Mouse (Mus musculus) right cerebral cortex, postnatal 25 days (tissue): ENCODE data around the gene Cd207.
A peak's percentile ranks its signal among the peaks of the same experiment; 100 is the strongest.
"Not testable (repeated sequence)": the region's sequence is repeated elsewhere in the genome, so short reads cannot be mapped to it uniquely, and the experiment has no call there.

Experiments
- DNase-seq: peaks from one replicate; pipeline ENCODE4 v3.0.0; 2022

The Cd207 gene

DNA sequence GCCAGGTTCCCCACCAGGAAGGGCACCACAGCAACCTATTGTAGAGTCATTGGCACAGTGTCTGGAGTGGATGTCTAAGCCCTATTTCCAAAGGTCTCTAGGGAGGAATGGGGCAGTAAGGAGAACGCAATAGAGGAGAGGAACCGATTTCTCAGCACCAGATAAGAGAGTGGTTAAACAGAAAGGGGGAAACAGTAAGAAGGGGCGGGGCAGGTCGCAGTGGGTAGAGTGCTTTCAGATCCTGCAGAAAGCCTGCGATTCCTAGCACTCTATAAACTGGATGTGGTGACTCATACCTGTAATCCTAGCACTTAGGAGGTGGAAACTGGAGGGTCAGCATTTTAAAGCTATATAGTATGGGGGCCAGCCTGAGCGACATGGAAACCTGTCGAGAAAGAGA, 19.0 kb upstream of the Cd207 start:
- no peak for DNase-seq

DNA sequence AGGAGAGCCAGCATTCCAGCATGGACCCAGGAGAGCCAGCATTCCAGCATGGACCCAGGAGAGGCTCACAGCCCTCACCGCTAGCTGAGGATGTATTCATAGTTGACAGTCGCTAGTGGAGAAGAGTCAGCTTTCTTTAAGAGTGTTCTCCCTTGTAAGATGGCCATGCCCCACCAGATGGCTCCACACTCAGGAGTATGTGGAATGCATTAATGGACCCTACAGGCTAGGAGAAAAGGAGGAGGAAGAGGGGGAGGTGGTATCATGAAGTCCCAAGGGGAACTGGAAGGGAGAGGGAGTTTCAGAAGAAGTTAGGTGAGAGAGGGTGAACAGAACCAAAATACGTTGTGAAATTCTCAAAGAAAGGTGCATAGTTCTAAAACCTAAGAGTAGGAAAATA, 18.1 kb upstream of the Cd207 start:
- DNase-seq: no peak

DNA sequence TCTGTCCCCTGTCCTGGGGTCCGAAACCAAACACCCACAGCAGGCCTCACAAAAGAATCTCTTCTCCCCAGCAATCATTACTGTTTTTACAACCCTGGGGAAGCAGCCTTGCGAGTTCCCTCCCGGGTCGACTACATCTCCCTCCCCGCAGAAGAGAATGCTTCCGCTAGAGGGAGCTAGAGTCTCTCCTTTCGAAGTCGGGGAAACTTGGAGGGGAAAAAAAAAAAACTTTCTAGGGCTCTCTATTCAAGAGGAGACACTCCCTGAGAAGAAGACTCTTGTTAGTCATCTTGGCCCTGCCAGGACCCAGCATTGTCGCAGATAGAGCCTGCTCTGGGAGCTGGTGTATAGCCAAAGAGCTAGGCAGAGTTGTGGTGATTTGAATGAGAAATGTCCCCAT, 16.2 kb upstream of the Cd207 start:
- no peak for DNase-seq

DNA sequence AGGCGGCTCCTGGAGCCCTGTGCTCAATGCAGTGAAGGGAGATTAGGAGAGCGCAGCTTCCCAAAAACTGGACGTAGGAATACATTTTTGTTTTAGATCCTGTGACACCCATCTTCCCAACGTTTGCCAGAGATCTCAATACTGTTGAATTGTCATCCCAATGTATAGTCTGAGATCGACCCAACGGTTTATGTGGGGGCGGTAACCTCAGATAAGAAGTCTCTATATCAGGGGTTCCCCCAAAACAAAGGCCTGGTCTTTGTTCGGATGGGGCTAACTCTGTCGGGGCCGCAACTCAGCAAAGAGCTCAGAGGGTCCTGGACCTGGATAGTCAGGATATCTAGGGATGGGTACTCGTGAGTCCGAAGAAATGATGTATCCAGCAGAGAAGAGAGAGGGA, 15.3 kb upstream of the Cd207 start:
- DNase-seq: no peak

DNA sequence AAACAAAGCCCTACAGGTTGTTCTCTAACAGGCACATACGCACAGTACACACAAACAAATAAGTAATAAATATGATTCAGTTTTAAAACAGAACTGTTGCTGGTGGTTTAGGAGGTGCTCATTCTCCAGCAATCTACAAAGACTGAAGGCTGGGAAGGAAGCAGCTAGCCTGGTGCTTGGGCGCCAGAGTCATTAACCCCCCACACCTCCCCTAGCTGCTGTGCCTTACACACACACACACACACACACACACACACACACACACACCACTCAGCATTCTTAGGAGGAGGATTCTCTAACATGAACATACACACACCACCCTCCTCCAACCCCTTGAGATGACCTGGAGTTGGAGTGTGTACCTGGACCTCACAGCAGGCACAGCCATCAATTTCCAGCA, 13.3 kb upstream of the Cd207 start:
- no peak for DNase-seq

DNA sequence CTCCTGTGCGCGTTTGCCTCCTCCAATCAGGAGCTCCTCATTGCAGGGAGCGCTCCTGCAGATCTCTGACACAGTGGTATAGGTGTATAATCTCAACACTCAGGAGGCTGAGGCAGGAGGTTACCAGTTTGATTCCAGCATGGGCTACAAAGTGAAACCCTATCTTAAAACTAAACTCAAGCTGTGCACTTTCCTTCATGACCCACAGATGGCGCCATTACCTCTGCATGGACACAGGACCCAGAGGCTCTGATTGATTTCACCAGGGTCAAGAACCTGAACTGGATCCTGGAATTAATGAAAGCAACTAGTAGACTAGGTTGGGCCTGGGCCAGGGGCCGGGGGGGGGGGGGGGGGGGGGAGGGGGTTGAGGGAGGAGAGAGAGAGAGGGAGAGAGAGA, 12.6 kb upstream of the Cd207 start:
- no peak for DNase-seq

DNA sequence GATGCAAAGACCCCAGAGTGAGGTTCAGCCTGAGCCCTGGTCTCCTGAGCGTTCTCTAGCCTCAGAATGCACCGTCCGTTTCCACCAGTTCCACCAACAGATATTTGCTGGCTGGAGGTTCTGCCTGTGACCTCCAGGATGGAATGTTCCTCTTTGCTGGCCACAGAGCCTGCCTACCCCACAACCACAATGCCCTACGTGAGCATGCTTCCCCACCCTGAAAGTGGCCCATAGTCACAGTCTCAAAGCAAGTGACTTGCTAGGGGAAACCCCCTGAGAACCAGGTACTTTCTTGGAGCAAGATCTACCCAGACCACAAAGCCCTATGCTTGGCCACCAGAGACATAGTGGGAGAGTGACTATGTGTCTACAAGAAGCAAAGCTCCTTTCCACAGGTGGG, 11.7 kb upstream of the Cd207 start:
- DNase-seq: no peak

DNA sequence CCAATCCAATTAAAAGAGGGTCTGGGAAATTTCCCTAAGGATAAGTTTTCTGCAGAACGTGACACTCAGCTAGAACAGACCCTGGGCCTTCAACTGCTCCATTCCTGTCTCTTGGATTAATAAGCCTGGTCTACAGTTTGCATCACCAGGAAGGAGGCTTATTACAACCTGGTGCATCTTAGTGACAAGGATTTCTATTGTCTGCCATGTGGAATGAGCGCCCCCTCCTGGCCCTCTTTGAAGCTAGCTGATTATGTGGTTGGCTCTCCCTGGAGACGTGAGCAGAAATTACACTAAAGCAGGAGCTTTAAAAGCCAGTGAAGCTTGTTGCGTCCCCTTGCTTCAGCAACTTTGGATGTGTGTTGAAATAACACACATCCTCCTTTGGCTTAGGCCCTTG, 4.3 kb downstream of the Cd207 start:
- DNase-seq: peak; percentile 69

DNA sequence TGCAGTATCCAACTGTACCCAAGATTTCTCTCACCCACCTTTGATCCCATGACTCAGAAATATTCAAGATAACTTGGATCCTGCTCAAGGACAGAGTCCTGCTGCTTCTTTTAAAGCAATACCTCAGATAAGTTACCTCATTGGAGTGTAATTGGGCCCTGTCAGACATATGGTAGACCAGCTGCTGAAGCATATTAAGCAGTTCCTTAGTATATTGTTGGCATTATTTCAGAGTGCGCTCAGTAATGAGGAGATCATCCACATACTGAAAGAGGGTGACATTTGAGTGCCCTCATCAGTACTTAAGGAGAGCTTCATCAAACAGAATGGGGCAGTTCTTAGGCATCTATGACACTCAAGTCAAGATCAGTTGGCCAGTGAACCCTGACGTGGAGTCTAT, 12.6 kb downstream of the Cd207 start:
- no peak for DNase-seq

DNA sequence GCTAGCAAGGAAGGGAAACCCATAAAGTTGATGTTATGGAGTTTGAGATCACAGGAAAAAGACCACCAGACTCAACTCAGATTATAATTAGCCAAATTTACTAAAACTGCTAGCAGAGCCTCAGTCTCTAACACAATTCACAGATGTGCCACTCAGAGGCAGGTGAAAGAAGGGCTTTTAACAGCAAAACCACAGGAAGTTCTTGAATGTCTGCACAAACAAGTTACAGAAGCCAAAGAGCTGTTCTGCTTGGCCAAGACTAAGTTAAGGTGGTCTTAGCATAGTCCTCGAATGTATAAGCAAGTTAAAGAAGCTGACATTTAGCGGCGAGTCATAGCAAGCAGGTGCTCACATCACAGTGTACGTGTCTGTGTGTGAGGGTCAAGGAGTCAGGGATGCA, 16.8 kb downstream of the Cd207 start:
- no peak for DNase-seq

DNA sequence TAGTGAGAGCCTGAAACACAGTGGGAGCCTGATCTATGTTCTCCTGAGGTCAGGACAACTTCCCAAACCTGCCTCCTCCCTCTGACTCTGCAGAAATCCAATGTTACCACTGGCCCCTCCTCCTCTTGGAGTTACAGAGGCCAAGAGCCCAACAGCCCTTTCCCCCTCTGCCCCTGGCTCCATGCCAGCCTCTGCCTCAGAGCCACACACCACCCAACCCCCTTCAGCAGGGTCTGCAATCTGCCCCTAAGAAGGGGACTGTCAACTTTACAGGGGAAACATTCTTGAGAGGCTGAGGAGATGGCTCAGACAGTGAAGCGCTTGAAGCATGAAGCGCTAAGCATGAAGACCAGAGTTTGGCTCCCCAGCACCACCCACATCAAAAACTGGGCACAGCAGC, 21.6 kb downstream of the Cd207 start, which contains the start of gene Clec4f:
Clec4f (minus strand) TSS at position 101 of the 400 bp plus-strand sequence.
- no peak for DNase-seq

DNA sequence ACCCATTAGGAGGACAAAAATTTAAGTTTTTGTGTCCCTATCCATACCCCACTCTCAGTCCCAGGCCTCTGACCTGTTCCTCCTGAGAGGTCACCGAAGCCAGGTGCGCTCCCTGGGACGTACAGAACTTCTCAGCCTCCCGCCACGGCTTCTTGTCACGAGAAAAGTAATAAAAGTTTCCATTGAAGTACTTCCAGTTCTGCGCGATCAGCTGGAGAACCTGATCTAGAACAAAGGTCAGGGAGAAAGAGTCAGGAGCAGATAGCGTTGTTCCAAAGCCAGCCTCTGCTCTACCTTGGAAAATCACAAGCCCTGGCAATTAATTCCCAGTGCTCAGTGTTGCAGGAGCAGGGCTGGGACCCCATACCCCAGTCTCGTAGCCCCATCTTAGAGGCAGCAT, 30.9 kb downstream of the Cd207 start:
- DNase-seq: no peak

DNA sequence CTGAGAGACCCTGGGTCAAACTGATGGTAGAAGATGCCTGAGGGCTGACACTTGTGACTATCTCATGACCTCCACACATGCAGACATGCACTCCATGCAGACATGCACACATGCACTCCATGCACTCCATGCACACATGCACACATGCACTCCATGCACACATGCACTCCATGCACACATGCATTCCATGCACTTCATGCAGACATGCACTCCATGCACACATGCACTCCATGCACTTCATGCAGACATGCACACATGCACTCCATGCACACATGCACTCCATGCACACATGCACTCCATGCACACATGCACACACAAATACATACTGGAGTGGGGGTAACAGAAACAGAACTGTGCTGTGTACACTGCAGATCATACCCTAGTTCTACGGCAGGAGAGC, 42.3 kb downstream of the Cd207 start:
- no peak for DNase-seq

DNA sequence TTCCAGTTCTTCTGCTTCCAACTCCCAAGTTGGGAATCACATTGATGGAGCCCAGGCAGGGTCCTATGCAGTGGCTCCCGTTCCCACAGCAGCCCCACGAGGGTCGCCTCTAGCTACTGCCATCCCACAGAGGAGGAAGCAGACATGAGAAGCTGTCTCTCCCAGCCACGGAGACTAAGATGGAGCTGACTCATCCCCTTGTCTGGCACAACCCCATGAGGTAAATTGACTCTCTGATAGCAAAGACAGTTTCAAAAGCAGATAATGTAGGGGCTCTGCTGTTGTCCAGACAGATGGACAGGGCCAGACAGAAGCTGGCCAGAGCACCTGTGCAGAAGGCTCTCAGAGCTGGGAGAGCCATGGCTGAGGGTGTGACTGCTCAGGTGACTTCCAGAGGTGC, 43.0 kb downstream of the Cd207 start:
- DNase-seq: not testable (repeated sequence)

DNA sequence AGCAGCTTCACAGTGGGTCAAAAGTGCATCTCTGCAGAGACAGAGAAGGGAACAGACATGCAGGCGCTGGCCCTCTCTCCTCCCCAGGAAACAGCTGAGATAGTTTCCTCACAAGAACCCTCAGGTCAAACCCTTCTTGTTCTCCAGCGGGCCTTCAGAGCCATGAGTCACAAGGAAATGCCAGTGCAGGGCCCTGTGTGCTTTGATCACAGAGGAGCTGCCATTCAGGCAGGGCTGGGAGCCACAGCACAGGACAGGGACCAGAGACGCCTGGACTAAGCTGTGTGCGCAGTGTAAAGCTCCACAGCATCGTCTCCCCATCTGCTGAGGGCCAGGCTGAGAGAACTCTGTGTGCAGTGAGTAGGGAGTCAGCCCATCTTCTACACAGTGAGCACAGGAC, 43.6 kb downstream of the Cd207 start:
- DNase-seq: not testable (repeated sequence)

DNA sequence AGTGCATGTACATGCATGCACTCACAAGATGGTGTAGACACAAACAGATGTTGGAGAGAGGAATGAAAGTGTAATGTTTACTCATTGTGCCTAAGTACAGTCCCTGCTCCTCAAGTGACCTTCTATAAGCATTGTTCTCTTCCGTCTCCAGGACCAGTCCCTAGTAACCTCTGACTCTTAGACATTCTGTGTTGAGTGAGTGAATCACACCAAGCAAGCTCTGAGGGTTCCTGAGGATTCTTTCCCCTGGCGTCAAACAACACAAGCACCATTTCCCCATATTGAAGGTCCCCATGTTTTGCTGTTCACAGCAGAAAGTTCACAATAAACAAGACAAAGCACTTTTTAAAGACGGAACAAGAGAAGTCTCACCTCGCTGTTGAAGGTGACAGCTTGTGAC, 45.8 kb downstream of the Cd207 start:
- DNase-seq: no peak

DNA sequence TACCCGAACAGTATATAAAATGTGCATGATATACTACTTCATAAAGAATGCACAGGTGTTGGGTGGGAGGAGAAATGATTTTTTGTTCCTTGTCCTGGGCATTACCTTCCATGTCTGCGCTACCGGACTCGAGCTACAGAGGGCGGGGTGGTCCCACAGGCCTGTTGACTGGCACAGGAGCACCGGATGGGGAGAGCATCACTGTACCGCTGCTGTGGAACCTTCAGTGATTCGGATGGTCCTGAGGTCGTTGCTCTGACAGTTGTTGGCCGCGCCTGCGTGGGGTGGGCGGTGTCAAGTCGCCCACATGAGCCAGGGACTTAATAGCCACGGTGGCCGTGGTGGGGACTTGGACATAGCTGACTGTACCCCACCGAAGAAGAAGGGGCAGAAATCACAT, 50.9 kb downstream of the Cd207 start:
- DNase-seq: no peak
